Mouse (Mus musculus) right cerebral cortex, postnatal 10 days (tissue): Measurements from ENCODE around the gene Fabp6.

Experiments
- DNase-seq, 2 experiments: peaks; one replicate each; pipeline ENCODE4 v3.0.0; 2021; ENCODE audit warnings: low spot score in 2 of 2

The Fabp6 gene

GRCm38 (mm10) chr11:43548148-43548547 lies 53.2 kb downstream of the Fabp6 start:
- peak; percentile 88 for DNase-seq

DNA sequence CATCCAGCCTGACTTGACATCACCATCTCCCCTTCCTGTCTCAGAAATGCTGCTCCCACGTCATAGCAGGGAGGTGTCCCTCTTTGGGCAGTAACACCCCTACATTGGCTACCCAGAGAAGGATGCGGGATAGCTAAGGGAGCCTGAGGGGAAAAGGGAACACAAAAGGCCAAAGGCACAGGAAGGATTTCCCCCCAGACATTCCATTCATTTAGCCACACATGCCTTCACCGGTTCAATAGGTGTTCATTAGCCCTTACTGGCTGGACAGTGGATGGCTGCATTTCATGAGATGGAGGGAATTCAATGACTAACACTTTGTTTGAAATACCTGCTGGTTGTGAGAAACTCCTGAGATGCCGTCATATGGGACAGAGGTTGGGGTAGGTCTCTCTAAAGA lies 54.7 kb downstream of the Fabp6 start:
- no peak for DNase-seq
